Mouse (Mus musculus) left cerebral cortex, postnatal 25 days (tissue): ENCODE results near the gene Klhl8. TPM values are rescaled to one million over a fixed set of nuclear protein-coding genes. Genes with fewer than 3 reads are reported as not detected.

Experiments used
- DNase-seq, 2 experiments: peaks; one replicate each; pipeline ENCODE4 v3.0.0; 2022; ENCODE audit warnings: low spot score in 2 of 2, mixed read lengths in 1 of 2
- intact Hi-C: fragments of 180-260 bp; cut with DNase I; formaldehyde crosslinking; loops from one replicate; pipeline ENCODE4 v1.15.1; 2025
- total RNA-seq, 2 experiments: library from RNA; stranded (reverse); gene quantifications; 2 replicates each; pipeline ENCODE4 v1.2.3; 2021

Klhl8 gene
- total RNA-seq, 2 experiments from 2014 or later: 37.8 to 39.3 TPM

DNA sequence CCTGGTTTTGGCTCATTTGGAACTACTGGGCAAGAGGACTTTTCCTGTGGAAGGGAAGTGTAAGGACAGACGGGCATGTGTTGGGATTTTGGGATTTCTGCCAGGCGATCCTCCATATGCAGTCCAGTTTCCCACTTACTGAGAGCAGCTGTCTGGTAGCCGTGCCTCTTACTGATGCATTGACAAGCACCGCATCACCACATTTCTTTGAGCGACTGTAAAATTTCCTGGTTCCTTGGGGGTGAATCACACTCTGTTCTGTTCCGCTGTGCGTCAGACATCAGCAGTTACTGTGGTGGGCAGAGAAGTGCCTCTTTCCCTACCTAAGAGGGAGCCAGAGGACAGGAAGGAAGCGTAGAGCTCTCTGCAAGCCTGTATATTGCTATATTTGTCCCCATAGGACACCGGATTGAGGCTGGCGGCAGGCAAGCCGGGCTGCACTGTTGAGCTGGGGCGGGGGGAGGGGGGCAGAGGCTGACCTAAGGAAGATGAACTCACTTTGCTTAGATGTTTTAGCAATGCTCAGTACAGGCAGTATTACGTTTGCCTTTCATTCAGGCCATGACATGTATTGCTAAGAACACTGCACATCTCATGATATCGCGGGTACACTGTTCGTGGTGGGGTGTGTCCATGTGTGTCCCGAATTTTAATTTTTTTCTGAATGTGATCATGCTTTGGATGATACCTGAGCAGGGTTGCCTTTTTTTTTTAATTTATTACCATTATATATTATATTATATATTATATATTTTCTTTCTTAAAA lies 56.8 kb downstream of the Klhl8 start:
- intact Hi-C loops: no loop called here

DNA sequence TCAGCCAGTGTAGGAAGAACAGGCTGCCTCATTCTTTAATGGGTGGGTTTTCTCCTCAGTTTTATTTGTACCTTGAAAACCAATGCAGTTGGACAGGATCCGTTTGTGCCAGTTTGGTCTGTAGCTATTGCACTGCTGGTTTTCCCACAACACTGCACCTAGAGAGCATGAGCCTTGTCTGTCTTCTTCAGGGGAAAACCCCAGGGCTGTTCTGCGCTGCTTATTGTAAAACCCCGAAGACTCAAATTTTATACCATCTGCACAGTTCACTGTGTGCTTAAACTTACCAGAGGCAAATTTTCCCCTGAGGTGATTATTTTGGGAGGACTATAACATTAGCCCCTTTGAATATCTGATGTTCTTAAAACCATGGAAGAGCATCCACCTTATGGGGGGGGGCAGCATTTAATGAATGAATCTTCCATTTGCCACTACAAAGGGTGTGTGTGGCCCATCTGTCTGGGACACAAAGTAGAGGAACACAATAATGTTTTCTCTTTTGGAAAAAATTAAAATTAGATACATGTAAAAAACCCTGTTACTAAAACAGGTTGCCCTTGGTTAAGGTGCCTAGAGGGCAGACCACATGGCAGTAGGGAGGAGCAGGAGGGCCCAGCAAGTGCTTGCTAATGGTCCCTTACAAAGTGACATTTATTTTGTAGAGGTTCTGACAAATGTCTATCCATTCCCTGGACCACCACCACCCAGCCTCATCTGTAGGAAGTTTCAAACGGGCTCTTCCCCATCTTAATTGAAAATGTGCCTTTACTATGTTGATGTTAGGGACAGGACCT lies 58.1 kb downstream of the Klhl8 start:
- intact Hi-C loops: no loop called here
- no peak for DNase-seq

More for the DNA sequence above, 56.8 kb downstream of the Klhl8 start:
- DNase-seq: peak; percentile 56 to 87

DNA sequence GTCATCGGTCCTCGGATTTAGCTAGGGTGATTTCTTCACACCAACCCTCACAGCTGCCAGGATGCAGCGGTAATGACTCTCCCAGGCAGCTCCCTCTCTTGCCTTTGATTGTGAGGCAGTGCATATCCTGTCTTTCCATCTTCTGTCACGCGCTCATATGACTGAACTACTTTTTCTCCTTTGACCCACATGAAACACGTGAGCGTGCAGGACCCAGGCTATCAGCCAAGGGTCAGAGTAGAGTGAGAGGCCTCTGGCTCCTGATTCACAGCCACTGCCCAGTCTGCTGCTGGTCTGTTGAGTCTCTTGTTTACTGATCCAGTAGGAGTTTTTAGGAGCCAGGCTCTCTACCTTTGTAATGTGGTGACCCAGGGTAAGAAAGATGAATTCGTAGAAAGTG lies 62.5 kb downstream of the Klhl8 start:
- no peak for DNase-seq
- intact Hi-C loops: no loop called here

DNA sequence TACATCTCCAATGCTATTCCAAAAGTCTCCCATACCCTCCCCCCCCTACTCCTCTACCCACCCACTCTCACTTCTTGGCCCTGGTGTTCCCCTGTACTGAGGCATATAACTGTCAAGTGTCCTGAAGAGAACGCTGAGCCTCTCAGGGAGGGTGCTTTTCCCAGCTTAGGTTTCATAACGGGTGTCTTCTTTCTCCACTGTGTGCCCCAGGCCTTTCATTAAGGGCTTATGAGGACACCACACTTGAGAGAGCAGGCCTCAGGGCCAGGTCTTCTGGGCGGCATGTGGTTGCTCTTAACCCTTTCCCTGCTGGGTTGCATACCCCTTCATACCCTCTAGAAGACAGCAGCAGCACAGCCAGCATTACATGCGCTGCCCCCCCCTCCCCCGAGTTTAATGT lies 64.5 kb downstream of the Klhl8 start:
- intact Hi-C loops: no loop called here
- DNase-seq: no peak

DNA sequence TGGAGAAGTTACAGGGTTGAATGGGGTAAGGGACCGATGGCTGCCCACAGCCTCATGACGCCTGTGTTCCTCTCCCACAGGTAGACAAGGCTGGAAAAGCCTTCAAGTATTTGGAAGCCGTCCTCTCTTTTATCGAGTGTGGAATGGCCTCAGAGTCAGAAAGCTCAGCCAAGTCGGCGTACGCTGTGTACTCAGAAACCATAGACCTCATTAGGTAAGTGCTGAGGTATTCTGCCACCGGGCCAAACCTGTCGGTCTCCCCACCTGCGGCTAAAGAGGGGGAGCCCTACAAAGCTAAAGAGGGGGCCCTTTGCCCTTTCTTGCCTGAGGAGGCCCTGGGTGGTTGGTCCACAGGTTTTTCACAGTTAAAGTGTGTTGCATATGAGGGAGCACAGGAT lies 64.9 kb downstream of the Klhl8 start:
- no peak for DNase-seq

DNA sequence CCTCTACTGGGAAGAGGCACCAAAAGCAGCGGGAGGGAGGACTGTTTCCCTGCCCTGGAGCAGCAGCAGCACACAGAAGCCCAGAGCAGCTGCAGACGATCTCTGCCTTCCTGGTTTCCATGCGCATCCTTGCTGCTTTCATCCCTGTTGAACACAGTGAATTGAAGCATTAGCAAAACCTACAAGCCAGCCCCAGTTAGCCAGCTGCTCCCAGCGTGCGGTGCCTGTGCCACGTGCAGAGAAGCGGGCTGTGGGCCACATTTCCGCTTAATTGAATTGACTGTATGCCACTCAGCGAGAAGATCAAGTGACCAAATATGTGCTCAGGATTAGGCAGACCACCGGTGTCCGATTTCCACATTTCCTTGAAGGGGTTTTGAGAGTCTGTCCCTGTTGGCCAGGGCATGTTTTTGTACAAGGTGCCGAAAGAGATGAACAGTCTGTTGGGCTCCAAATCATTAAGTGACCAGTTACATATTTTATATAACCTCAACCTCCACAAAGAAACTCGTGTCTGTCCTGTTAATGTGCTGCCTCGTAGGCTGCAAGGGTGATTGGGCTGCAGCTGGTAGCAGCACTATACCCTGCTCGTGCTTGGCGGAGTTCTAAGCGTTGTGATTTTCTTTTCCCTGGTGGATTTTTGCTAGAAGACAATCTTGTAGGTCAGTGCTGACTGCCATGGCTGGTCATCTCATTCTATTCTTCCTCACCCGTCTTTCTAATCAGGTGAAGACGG lies 65.5 kb downstream of the Klhl8 start:
- peak in 1 of 2 experiments; percentile 43 for DNase-seq
- intact Hi-C loops: no loop called here

More for the DNA sequence above, 64.9 kb downstream of the Klhl8 start:
- intact Hi-C loops: no loop called here

DNA sequence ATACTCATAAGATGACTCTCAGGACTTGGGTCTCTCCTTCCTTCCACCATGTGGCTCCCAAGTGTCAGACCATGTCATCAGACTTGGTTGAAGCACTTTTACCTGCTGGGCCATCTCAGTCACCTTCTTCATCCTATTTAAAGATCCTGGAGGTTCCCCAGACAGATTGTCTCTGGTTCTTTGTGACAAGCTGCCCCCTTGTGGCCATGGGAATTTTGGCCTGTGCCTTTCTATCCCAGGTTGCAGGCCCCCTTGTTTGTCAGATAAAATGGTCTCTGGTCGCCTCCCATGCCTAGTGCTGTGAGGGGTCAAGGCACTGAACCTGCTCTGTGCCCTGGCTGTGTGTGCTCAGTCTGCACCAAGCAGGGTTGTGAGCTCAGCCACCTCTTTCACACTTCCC lies 67.1 kb downstream of the Klhl8 start:
- intact Hi-C loops: loop anchor here (5.0 kb wide), 1 partner anchor 162 kb away; no protein-coding TSS in a partner anchor
- DNase-seq: peak; percentile 41 to 54

DNA sequence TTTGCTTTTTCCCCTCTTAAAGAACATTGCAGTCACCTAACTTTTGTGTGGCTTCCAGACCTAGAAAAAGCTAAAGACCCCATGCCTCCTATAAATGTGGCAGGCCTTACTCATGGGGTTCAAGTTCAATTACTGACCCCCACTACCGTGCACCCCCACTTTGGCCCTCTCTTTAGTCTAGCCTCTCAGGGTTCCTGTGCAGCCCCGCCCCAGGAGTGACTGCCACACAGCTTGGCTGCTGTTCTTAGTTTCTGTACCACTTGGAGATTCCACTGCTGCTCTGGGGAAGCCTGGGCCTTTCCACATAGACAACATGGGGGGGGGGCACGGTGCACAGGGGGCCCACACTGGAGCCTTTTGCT lies 71.8 kb downstream of the Klhl8 start:
- DNase-seq: no peak
- intact Hi-C loops: no loop called here

DNA sequence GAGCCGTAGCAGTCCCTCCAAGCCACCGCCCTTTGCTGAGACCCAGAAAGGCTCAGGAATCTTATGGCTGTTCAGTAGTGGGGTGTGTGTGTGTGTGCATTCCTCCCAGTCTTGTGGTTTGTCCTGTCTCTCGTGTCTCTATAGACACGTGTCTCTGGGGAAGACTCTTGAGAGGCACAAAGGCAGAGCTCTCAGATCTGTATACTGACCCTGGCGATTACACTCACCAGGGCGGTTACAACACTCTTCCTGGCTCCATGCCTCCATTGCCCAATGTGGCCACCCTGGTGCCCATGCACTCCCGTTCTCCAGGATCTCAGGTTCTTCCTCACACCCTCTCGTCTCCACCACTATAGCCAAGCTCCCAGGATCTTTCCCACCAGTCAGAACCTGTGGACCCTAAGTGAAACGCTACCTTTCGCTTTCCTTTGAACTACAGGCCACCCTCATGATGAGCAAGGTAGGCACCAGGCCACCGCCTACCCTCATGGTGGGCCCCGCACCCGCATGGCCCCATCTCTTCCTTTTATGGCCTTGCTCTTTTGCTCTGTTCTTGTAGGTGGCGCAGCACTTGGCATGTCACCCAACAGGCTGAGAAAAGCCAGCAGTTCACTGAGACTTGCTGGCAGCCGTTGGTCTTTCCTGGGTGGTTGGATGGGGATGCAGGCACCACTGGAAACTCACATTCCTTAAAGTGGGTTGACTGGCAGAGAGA lies 72.4 kb downstream of the Klhl8 start:
- no peak for DNase-seq
- intact Hi-C loops: no loop called here

DNA sequence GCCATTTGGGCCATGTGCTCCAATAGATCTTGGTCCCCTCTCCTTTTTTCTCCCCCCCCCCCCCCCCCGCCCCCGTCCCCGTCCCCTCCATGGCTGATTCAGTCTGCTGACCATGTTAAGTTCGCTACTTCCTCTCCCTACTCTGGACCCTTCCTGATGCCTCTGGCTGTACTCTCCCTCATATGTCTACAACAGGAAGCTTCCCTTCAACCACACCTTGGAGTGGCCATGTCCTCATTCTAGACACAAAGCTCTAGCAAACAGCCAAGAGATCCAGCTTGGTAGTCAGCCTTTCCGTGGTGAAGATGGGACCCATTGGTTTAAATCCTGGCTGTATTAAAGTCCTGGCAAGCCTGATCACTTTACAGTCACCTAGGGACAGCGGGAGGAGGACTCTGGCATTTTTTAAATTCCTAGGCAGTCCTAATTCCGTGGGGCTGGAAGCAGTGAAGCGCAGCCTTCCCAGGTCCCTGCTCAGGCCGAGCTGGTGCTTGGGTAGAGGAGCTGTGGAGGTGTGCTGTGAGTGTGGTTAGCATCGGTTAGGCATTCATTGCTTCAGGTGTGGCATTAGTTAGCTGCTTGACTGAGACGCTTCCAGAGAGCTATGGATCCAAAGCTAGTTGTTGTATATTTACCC lies 74.8 kb downstream of the Klhl8 start:
- no peak for DNase-seq
- intact Hi-C loops: no loop called here

DNA sequence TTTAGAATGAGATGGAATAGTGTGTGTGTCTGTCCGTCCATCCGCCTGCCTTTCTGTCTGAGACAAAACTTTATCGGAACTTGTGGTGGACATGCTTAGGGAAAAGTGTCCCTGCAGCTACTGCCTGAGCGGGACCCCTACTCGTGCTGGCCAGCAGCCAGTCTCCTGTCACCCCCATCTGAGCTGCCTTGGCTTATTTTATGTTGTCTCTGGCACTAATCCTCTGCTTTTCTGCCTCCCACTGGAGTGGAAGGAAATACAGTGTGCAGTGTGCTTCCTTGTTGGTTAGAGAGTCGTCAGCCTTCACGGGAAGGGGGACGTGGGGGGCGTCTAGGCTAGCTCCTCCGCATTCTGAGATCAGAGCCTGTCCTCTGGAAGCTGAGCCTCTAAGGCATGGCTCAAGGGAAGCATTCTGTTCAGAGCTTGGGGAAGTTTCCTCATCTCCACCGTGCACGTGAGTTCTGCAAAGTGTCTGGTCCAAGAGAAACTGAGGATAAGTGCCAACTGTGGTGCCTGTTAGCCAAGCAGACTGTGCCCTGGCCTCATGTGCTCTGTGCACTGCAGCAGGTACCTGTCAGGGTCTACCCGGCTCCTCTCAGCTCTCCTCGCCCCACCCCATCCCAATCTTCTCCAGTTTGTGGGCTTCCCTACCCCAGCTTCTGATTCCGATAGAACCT lies 75.5 kb downstream of the Klhl8 start:
- intact Hi-C loops: no loop called here
- no peak for DNase-seq

DNA sequence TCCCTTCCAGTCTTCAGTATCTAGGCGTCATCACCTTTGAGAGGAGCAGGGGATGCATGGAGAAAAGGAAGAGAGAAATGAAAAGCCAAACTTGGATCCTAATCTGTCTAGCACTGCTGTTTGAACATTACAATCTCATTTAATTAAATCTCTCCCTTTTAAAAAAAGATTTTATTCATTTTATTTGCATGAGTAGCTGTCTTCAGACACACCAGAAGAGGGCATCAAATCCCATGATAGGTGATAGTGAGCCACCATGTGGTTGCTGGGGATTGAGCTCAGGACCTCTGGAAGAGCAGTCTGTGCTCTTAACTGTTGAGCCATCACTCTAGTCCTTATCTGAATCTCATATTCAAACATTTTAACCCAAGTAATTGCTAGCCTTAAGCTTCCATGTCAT lies 80.2 kb downstream of the Klhl8 start:
- no peak for DNase-seq
- intact Hi-C loops: no loop called here

DNA sequence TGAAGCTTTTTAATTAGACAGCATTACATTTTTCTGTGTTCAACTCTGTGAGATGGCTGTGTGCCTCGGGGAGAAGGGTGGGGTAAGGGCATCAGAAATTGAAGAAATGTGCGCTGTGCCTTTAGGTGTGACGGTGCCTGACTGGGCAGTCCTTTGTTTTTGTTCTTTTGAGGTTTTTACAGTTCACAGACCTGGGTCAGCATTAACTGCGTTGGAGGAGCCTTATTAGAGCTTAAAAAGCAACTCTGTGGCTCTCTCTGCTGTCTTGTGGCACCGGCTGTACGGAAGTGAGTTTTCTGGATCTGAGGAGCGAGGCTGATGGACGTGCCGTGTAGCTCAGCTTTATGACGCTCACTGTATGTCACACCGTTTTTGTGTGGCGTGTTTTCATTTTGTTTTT lies 81.9 kb downstream of the Klhl8 start:
- intact Hi-C loops: no loop called here
- DNase-seq: no peak

DNA sequence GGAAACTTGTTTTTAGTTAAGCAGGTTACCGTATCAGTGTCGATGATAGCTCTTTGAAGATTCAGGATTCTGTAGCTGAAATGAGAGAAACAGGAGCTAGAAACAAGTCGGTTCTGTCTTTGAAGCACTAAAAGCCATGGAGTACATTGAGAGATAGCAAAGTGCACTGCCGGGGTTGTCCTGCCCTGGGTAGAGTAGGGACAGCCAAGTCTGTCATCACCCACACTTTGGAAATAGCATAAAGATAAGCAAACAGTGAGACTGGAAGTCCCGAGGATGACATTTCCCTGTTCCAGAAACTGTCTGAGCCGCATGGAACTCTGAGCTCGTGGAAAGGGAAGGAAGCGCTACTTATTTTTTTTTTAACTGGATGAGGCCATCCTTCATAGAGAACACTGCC lies 82.3 kb downstream of the Klhl8 start:
- intact Hi-C loops: no loop called here
- DNase-seq: no peak

DNA sequence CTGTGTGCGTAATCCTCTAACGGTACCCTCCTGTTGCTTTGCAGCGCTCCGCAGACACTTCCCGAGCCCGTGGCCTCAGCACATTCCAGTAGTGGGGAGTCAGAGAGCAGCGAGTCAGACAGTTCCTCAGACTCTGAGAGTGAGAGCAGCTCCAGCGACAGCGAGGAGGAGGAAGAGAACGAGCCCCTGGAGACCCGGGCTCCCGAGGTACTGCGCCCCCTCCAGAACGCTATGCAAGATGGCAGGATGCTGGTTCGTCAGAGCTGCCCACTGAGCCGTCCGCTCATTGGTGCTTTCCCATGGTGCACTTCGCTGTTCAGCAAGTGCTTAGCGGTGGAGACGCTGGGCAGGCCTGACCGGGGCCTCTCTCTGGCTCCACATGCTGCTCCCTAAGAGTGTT lies 82.8 kb downstream of the Klhl8 start:
- intact Hi-C loops: no loop called here
- no peak for DNase-seq

DNA sequence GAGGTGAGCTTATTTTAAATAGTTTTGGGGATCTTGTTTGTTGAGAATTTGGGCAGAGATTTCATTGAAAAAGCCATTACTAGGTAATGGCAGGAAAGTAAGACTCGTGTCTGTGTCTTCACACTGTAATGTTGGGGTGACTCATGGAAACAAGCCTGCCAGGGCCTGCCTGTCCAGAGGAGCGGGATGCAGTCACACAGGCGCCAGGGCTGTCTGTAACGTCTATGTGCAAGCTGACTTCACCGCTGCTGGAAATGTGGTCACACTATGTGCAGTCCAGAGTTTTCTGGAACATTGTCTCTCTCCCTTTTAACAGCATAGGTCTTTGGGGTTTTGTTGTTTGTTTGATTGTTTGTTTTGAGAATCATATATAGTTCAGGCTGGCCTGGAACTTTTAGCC lies 88.1 kb downstream of the Klhl8 start:
- intact Hi-C loops: no loop called here
- DNase-seq: no peak

DNA sequence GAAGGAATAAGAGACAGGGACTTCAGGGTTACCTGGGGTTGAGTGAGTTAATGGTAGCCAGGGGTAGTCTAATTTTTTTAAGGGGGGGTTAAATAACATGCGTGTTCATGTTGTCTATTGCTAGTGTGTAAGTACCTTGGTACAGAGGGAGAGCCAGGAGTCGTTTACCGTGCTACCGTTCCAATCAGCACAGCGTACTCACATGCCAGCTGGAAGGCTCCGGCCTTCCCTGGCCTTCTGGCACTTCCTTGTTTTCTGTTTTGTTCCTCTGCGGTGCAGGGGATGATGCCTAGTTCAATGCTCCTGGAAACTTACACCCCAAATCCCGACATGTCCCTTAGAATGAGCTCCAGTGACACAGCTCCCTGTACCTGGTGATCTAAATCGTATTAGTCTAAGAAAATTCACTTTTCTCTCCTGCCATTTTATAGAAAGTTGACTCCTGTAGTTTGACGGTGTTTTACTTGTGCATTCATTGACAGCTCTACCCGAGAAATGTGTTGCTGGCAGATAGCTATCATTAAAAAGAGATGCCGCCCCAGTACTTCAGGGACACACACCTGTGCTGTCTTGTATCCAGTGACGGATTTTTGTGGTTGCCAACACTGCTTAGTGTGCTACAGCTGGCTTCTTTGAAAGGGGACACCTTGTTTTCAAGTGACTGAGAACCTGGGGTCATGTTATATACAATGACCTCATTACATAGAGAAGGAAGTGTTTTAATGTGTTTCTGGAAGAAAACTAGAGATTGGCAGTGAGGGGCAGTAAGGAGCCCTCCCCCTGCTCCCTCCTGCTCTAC lies 89.4 kb downstream of the Klhl8 start:
- DNase-seq: no peak
- intact Hi-C loops: no loop called here

DNA sequence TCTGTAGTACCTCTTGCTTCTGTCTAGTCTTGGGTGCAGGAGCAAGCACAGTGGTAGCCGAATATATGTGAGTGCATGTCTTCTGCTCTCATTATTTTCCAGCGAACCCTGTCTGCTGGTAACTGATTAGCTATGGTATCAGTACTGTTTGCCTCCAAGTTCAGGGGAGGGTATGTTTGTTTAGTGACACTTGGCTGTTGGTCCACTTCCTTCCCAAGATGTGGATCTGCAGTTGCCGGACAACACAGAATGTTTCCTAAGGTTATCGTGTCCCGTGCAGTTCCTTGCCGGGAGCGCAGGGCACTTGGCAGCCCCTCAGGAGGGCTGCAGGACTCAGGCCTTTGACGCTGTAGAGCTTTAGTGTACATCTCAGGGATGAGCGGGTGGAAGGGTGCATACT lies 90.0 kb downstream of the Klhl8 start:
- no peak for DNase-seq
- intact Hi-C loops: no loop called here
